Mouse (Mus musculus): ENCODE measurements at regions not wholly inside any gene's neighbourhood (a gene's known extent, or its start where the extent isn't known, plus 50 kb on each side); places are given as distances from the start of the nearest gene placed in this dataset.
A peak's percentile ranks its signal among the peaks of the same experiment; 100 is the strongest.

DNA sequence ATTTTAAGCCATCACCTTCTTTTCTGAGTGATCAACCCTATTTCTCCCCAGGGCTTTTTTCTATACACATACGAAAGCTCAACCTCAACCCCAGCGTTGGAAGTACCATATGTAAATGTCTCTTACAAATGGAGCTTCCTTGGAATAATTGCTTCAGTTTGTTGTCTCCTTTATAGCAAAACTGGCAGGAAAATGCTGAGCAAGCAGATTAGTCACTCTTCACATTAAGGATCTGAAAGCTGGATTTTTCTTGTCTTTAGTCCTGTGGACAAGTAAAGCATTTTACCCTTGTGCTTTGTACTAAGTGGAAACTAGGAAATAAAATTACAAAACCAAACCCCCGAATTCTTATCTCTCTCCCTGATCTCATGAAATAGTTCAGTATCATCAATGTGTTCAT is 145.8 kb downstream of the Etaa1 start:
- Histone ChIP-seq H3K9ac (no peak overlapping the region), H3K27ac (no peak overlapping the region), H3K4me2 (no peak overlapping the region), H3K27me3 (no peaks in the 10 kb centered on the region), H3K9me3 (replicated peaks) (no peaks in the 10 kb centered on the region), H3K4me1 (no peaks in the 10 kb centered on the region), H3K36me3 (ENCODE audit: poor library complexity, severe bottlenecking) (no peaks in the 10 kb centered on the region), H3K4me3 (no peak overlapping the region)
- no peak for ATAC-seq
- WGBS: 87% methylated on average over 3 of the region's 3 CpGs

DNA sequence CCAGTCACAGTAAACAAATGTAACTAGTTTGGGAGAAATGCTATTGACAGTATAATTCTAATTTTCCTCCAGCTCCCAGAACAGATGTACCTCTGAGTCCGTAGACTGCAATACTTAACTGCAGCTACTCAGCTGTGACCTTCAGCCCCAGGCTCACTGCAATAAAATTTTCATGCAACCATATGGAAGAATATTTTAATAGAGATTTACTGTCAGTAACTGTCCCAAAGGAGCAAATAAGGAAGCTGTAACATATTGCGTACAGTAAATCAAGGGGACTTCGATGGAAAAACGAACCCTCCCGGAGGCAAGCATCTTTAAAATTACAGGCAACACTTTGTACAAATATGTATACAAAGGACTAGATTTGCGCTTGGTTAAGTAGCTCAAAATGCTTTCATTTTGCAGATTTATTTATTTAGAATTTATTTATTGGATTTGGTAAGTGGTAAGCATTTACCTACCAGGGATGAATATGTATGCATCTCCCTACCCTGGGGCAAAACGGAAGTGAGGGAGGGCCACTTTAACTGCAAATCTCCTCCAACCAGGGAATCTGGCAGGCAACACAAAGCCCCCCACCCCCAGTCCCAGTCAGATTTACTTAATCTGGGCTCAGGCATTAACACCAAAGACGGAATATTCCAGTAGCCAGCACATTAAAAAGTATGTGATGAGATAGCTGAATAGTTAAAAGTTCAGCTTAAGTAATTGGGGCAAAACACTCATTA is 141.7 kb downstream of the Etaa1 start:
- no peaks in the 10 kb centered on the region for H3K27me3 ChIP-seq
- H3K9ac ChIP-seq: no peak overlapping the region
- no peak overlapping the region for H3K4me2 ChIP-seq
- H3K9me3 ChIP-seq (replicated peaks): no peaks in the 10 kb centered on the region
- no peak overlapping the region for H3K27ac ChIP-seq
- H3K4me1 ChIP-seq: no peaks in the 10 kb centered on the region
- no peak for ATAC-seq
- H3K4me3 ChIP-seq: no peak overlapping the region
- no peaks in the 10 kb centered on the region for H3K36me3 ChIP-seq (ENCODE audit: poor library complexity, severe bottlenecking)
- 80% methylated on average over 8 of the region's 8 CpGs for WGBS

DNA sequence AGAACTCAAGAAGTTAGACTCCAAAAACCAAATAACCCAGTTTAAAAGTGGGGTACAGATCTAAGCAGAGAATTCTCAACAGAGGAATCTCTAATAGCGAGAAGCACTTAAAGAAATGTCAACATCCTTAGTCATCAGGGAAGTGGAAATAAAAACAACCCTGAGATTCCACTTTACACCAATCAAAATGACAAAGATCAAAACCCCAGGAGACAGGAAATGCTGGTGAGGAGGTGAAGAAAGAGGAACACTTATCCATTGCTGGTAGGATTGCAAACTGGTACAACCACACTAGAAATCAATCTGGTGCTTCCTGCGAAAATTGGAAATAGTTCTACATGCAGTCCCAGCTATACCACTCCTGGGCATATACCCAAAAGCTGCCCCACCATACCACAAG is 111.0 kb downstream of the Etaa1 start:
- Histone ChIP-seq H3K27ac (no peak overlapping the region), H3K4me3 (no peak overlapping the region), H3K36me3 (ENCODE audit: poor library complexity, severe bottlenecking) (no peaks in the 10 kb centered on the region), H3K4me1 (no peaks in the 10 kb centered on the region), H3K9me3 (replicated peaks) (no peaks in the 10 kb centered on the region), H3K4me2 (no peak overlapping the region), H3K27me3 (no peaks in the 10 kb centered on the region), H3K9ac (no peak overlapping the region)
- ATAC-seq: no peak
- WGBS: 90% methylated on average over 2 of the region's 2 CpGs

DNA sequence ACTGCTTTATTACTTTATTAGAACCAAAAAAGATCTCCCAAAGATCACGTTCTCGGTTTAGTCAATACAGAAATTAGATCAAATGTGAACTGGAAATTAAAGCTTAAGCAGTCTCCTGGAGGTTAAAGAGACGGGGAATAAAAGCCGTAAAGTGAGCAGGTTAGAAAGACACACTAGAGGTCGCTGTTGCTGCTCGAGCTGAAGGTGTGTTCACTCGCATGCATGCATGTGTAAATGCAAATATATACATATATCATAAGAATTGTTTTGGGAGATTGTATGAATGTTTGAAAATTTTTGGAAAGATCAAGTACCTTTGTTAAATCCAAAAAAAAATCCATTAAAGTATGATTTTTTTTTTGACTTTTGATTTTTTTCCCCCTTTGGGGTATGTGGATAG is 101.3 kb downstream of the Etaa1 start:
- Histone ChIP-seq H3K4me1 (0 out of 2 replicates have a peak, but pooled peaks cover 3% of the 10 kb centered on the region), H3K4me3 (no peak overlapping the region), H3K27me3 (no peaks in the 10 kb centered on the region), H3K4me2 (no peak overlapping the region), H3K9ac (no peak overlapping the region), H3K9me3 (replicated peaks) (no peaks in the 10 kb centered on the region), H3K36me3 (ENCODE audit: poor library complexity, severe bottlenecking) (no peaks in the 10 kb centered on the region), H3K27ac (no peak overlapping the region)
- ATAC-seq: peak; percentile 72; the same call in 1 of the 2 replicates
- 46% methylated on average over 7 of the region's 7 CpGs for WGBS

DNA sequence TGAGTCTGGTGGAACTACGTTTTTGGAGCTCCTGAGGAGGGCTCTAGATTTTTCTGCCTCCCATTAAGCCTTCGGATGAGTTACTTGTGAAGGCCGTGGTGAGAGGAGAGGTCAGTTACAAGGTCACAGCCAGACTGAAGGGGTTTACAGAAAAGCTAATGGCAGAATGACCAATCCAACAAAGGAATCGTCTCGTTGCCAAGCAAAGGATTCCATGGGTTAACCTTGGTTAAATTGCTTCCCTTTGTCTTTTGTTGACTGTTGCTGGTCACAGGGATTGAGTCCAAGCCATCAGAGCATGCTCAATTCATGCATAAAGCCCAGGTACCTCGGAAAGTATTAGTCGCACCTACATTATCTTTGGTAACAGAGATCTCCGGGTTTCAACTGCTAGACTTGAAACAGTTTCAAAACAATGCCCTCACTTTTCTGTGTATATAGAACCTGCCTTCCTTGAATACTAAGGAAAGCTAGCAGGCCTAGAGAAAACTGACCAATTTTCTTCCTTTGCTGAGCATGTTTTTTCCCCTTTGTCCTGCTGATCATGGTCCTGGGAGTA is 100.3 kb downstream of the Etaa1 start:
- Histone ChIP-seq H3K4me1 (0 out of 2 replicates have a peak, but pooled peaks cover 3% of the 10 kb centered on the region), H3K36me3 (ENCODE audit: poor library complexity, severe bottlenecking) (no peaks in the 10 kb centered on the region), H3K9me3 (replicated peaks) (no peaks in the 10 kb centered on the region), H3K4me2 (no peak overlapping the region), H3K4me3 (no peak overlapping the region), H3K9ac (no peak overlapping the region), H3K27me3 (no peaks in the 10 kb centered on the region), H3K27ac (no peak overlapping the region)
- no peak for ATAC-seq
- 56% methylated on average over 8 of the region's 8 CpGs for WGBS

DNA sequence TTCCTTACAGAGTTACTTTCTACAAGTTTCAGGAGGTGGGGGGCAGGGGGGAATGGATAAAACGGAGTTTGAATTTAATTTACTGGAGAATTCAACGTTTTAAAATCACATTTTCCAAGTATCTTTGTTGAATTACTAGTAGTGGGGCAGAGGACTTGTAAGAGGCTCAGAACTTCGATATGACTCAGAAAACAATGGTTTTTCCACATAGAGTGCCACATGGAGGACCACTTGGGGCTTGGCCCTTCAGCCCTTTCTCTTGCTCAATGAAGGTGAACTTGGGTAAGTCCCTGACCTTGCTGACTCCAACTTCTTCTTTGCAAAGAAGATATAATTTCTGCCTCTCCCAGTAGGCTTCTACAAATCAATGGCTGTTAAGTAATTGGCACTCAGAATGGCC is 99.8 kb downstream of the Etaa1 start:
- H3K27me3 ChIP-seq: no peaks in the 10 kb centered on the region
- ATAC-seq: no peak
- no peak overlapping the region for H3K27ac ChIP-seq
- H3K4me3 ChIP-seq: no peak overlapping the region
- H3K9me3 ChIP-seq (replicated peaks): no peaks in the 10 kb centered on the region
- 0 out of 2 replicates have a peak, but pooled peaks cover 3% of the 10 kb centered on the region for H3K4me1 ChIP-seq
- WGBS: 65% methylated on average over 3 of the region's 3 CpGs
- no peaks in the 10 kb centered on the region for H3K36me3 ChIP-seq (ENCODE audit: poor library complexity, severe bottlenecking)
- no peak overlapping the region for H3K4me2 ChIP-seq
- no peak overlapping the region for H3K9ac ChIP-seq

DNA sequence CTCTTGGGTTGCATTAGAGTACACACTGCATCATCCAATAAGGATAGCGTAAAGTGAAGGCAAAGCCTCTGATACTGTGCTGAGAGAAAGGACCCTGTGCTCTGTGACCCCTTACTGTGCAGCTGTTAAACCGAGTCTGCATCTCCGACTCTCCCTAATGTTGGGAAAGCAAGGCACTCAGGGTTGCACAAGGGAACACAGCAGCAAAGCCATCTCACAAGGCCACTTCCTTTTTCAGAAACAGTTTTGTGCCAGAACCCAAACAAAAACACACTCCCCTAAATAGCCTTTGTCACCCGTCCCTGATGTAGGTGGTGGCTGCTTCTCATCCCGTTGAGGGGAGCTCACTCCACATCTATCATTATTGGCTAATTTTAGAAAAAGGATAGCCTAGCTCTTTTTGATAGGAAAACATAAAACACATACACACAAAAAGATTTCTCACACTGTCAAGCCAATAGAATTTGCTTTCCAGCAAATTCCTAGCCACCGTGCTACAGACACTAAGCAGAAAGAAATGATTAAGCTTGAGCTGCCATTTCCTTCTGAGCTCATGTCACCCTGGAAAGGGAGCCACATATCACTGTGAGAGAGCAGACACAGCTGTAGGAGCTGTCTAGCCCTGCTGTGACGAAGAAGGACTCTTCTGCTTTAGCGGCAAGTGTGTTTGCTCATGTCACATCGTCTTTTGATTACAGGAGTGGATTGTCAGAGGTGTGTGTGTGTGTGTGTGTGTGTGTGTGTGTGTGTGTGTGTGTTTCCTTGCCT is 94.1 kb downstream of the Etaa1 start:
- no peaks in the 10 kb centered on the region for H3K36me3 ChIP-seq (ENCODE audit: poor library complexity, severe bottlenecking)
- WGBS: 71% methylated on average over 9 of the region's 9 CpGs

DNA sequence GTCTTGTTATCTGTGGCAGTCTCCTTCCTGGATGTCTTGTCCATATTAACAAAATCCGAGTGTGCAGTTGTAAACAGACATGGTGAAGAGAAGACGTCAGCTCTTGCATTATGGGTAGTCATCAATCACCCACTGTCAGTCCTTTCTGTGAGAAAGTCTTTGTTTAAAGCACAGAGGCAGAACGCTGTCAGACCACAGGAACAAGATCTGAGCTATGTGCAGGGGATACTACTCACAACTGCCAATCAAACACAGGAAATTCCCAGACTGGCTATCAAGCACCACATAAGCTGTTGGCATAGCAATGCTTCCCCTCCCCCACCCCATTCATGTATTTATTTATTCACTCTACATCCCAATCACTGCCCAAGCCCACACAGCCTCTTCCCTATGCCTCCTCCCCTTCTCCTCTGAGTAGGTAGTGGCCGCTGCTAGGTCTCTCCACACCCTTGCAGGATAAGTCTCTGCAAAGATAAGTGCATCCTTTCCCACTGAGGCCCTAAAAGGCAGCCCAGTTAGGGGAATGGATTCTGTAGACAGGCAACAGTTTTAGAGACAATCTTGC is 88.8 kb downstream of the Etaa1 start:
- Histone ChIP-seq H3K4me2 (no peak overlapping the region), H3K36me3 (ENCODE audit: poor library complexity, severe bottlenecking) (no peaks in the 10 kb centered on the region), H3K27ac (no peak overlapping the region), H3K9ac (no peak overlapping the region), H3K27me3 (no peaks in the 10 kb centered on the region), H3K9me3 (replicated peaks) (no peaks in the 10 kb centered on the region), H3K4me1 (no peaks in the 10 kb centered on the region), H3K4me3 (no peak overlapping the region)
- 49% methylated on average over 4 of the region's 4 CpGs for WGBS
- ATAC-seq: no peak

More for the DNA sequence above, 94.1 kb downstream of the Etaa1 start:
- H3K9me3 ChIP-seq (replicated peaks): no peaks in the 10 kb centered on the region
- no peak overlapping the region for H3K4me3 ChIP-seq
- H3K4me1 ChIP-seq: no peaks in the 10 kb centered on the region
- no peak overlapping the region for H3K9ac ChIP-seq
- no peak overlapping the region for H3K27ac ChIP-seq
- H3K4me2 ChIP-seq: no peak overlapping the region
- no peaks in the 10 kb centered on the region for H3K27me3 ChIP-seq
- ATAC-seq: no peak

DNA sequence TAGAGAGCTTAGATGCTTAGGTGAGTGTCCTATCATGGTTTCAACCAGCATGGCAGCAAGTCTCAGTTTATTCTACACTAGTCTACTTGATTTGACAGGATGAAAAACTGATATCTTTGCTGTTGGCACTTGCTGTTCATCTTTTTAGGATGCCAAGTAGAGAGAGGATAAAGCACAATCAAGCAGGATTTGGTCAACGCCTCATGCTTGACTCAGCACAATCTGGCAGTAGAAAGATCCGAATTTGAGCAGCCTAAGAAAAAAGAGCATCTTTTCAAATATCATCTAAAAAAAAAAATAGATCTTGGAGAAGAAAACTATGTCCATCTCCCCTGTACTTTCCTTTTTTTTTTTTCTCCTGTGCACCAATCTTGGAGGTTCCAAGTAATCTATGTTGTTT is 83.0 kb downstream of the Etaa1 start:
- Histone ChIP-seq H3K4me1 (no peaks in the 10 kb centered on the region), H3K9ac (no peak overlapping the region), H3K27me3 (no peaks in the 10 kb centered on the region), H3K4me2 (no peak overlapping the region), H3K9me3 (replicated peaks) (no peaks in the 10 kb centered on the region), H3K36me3 (ENCODE audit: poor library complexity, severe bottlenecking) (no peaks in the 10 kb centered on the region), H3K4me3 (no peak overlapping the region), H3K27ac (no peak overlapping the region)
- WGBS: 83% methylated on average over 2 of the region's 2 CpGs
- ATAC-seq: no peak

DNA sequence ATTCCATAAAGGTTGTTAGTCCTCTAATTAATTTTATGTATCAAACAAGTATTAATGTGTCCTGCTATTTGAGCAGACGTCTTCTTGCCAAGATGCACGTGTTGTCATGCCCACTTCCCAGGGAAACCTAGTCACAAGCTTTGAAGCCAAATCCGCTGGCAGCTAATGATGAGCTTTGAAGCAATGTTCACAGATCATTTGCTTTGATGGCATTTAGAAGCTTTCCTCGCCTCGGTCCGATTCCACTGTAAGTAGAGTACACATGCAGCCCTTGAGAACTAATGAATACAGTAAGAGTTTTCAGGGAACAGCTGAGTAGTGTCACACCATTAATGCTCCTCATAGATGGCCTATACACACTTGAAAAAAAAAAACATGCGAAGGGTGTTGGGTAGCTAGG is 81.8 kb downstream of the Etaa1 start:
- WGBS: 57% methylated on average over 7 of the region's 7 CpGs
- Histone ChIP-seq H3K36me3 (ENCODE audit: poor library complexity, severe bottlenecking) (no peaks in the 10 kb centered on the region), H3K9ac (no peak overlapping the region), H3K27ac (no peak overlapping the region), H3K4me2 (no peak overlapping the region), H3K4me3 (no peak overlapping the region), H3K27me3 (no peaks in the 10 kb centered on the region), H3K9me3 (replicated peaks) (no peaks in the 10 kb centered on the region), H3K4me1 (no peaks in the 10 kb centered on the region)
- no peak for ATAC-seq

DNA sequence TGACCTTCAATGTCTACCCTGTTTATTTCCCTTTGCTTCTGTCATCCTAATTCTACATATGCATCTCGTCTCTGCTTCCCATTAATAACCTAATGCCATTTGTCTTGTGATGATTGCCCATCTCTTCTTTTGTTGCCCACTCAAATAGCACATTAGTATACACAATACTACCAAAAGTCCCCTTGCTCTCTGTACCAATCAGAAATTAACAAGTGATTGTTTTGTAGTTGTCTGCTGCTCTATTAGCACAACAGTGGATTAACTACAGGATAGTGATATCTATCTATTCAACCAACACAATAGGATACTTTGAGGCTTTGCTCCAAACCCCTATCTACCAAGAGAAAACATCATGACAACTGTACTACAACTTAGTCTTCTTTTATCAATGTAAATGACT is 70.4 kb downstream of the Etaa1 start:
- WGBS: 57% methylated on average over 1 of the region's 1 CpGs
- Histone ChIP-seq H3K27ac (no peak overlapping the region), H3K9me3 (replicated peaks) (0 out of 2 replicates have a peak, but pooled peaks cover 3% of the 10 kb centered on the region), H3K4me1 (no peaks in the 10 kb centered on the region), H3K9ac (no peak overlapping the region), H3K27me3 (no peaks in the 10 kb centered on the region), H3K36me3 (ENCODE audit: poor library complexity, severe bottlenecking) (no peaks in the 10 kb centered on the region), H3K4me2 (no peak overlapping the region), H3K4me3 (no peak overlapping the region)
- no peak for ATAC-seq
